Mouse (Mus musculus) CH12F3 (cell line): Measurements from ENCODE around the gene Cblb.

ENCODE experiments used
- in situ Hi-C: fragments of 300-500 bp; cut with MboI; formaldehyde crosslinking; loops from 2 replicates; pipeline ENCODE4 v1.14.3; 2020; ENCODE audit warnings: low sequenced_read_pairs

Cblb gene

GRCm38 (mm10) chr16:52036295-52036694, 5.3 kb downstream of the Cblb start:
- in situ Hi-C loops: no loop called here

GRCm38 (mm10) chr16:52038283-52038682, 7.3 kb downstream of the Cblb start:
- in situ Hi-C loops: no loop called here

GRCm38 (mm10) chr16:52038821-52039220, 7.8 kb downstream of the Cblb start:
- in situ Hi-C loops: no loop called here

- in situ Hi-C loops: no loop called here
Observed at GRCm38 (mm10) chr16:52040937-52041336, 9.9 kb downstream of the Cblb start.

GRCm38 (mm10) chr16:52042667-52043379, 11.8 kb downstream of the Cblb start:
- in situ Hi-C loops: no loop called here

GRCm38 (mm10) chr16:52043380-52044117, 12.5 kb downstream of the Cblb start:
- in situ Hi-C loops: no loop called here

GRCm38 (mm10) chr16:52044518-52044917, 13.5 kb downstream of the Cblb start:
- in situ Hi-C loops: no loop called here

GRCm38 (mm10) chr16:52044985-52045384, 14.0 kb downstream of the Cblb start:
- in situ Hi-C loops: no loop called here

- in situ Hi-C loops: no loop called here
Observed at GRCm38 (mm10) chr16:52046464-52046863, 15.4 kb downstream of the Cblb start.

- in situ Hi-C loops: no loop called here
Observed at GRCm38 (mm10) chr16:52051106-52051505, 20.1 kb downstream of the Cblb start.

- in situ Hi-C loops: no loop called here
Observed at GRCm38 (mm10) chr16:52052734-52053133, 21.7 kb downstream of the Cblb start.

GRCm38 (mm10) chr16:52055236-52055635, 24.2 kb downstream of the Cblb start:
- in situ Hi-C loops: no loop called here

- in situ Hi-C loops: no loop called here
Observed at GRCm38 (mm10) chr16:52056164-52056563, 25.1 kb downstream of the Cblb start.

- in situ Hi-C loops: no loop called here
Observed at GRCm38 (mm10) chr16:52057335-52057734, 26.3 kb downstream of the Cblb start.

- in situ Hi-C loops: no loop called here
Observed at GRCm38 (mm10) chr16:52059535-52059934, 28.5 kb downstream of the Cblb start.

- in situ Hi-C loops: no loop called here
Observed at GRCm38 (mm10) chr16:52060100-52060719, 29.2 kb downstream of the Cblb start.

- in situ Hi-C loops: no loop called here
Observed at GRCm38 (mm10) chr16:52061015-52061481, 30.0 kb downstream of the Cblb start.

GRCm38 (mm10) chr16:52064309-52065105, 33.5 kb downstream of the Cblb start:
- in situ Hi-C loops: no loop called here

- in situ Hi-C loops: no loop called here
Observed at GRCm38 (mm10) chr16:52067632-52068516, 36.8 kb downstream of the Cblb start.

- in situ Hi-C loops: no loop called here
Observed at GRCm38 (mm10) chr16:52068517-52068874, 37.5 kb downstream of the Cblb start.
